Mouse (Mus musculus) adipocyte (in vitro differentiated cells): Measurements from ENCODE around the gene Tada2a.

Experiments
- DNase-seq: peaks from one replicate; pipeline ENCODE4 v3.0.0-alpha.2; 2016; ENCODE audit warnings: low spot score

The Tada2a gene

DNA sequence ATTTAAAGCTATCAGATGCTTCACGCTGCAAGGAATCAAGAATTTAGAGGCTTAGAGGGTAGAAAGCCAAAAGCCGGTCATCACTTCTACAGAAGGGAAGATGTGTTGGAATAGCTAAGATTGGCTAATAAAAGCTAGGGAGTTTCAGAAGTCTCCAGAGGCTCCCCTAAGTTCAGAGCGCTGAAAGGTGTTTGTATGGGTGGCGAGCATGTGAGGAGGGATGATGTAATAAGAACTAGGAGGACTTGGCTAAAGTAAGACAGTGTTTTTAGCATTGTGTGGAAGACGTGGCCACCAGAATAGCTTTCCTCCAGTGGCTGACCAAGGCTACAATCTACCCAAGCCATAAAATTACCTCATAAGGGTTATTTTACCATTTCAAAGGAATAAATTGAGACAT is 15.8 kb downstream of the Tada2a start:
- DNase-seq, result no peak

DNA sequence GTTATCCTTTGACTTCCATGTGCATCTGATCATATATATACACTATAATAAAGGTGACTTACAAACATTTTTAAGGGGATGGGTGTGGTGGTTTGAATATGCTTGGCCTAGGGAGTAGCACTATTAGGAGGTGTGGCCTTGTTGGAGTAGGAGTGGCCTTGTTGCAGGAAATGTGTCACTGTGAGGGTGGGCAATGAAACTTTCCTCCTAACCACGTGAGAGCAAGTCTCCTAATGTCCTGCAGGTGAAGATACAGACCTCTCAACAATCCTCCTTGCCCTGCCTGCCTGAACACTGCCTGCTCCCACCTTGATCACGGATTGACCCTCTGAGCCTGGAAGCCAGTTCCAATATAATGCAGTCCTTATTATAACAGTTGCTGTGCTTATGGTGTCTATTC is 22.3 kb downstream of the Tada2a start:
- DNase-seq, result no peak

DNA sequence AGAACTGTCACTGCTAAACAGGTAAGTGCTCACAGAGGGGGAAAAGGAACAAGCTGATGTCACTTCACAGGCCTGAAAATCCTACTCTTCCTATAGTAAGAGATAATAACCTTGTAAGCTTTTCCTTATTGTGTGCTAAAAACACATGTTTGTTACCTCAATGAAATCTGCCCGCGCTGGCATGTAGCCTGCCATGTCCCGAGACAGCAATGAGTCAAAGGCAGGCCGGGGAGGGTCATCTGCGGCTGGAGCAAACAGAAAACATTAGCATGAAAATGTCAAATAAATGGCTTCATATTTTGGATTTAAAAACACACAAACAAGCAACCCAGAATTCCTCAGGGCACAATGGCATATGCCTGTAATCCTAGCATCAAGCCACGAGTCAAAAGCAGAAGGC is 25.4 kb downstream of the Tada2a start:
- DNase-seq, result no peak

DNA sequence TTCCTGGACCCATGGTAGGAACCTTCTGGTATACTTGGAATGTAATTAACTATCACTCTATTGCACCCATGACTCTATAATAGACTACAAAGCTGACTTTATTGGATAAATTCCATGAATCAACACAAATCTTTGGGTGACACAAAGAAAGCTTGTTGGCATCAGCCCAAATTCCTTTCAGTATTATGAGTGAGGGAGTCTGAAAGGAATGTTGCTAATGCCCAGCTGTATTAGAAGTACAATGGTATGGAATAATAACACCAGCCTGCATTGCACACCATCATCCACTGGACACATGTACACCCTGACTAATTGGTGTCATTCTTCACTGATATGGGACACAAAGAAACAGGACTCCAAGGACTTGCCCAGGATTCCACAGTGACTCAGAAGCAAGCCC is 28.2 kb downstream of the Tada2a start:
- DNase-seq, result no peak

DNA sequence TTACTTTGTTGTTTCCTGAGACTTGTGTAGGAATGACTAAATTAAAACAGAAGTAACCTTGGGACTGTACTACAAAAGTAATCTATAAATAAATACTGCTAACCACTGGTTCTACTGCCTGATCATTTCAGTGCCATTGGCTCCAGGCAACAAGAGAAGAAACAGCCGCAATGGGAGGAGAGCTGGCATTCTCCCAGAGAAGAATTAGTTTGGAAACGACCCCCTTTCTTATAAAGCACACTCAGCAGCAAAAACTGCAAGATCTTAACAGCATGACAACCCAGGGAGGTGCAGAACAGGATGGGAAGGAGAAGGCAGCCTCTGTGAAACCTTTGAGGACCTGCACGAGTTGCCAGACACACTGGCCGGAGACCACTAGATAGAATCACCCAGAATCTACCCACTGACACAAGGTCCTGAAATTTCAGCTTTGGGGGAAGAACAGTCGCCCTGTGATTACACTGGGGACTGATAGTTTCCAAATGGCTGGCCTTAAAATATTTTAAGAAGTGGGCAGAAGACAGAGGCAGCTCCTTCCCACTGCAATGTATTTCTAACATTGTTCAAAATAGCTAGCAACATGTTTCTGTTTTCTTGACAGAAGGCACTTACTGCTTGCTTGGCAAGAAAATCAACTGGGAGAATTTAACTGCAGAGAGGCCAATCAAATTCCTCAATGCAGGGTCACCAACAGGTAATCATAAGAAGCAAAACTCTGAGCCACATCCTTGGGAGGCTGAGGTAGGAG is 32.0 kb downstream of the Tada2a start:
- DNase-seq, result no peak

DNA sequence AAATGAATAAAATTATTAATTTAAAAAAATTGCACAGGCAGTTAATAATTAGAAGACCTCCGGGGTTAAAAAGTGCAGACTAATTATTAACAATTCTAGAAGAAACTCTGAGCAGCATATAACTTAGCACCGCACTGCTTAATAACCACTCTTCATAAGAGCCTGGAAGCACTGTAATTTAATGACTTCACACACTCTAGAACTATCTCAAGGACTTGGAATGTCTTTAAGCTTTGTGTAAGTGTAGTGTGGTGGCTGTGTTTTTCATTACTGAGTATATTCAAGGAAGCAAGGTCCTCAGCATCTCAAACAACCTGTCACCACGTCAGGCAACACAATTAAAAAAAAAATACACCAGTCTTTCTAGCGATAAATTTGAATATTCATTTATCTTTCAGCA is 34.3 kb downstream of the Tada2a start:
- DNase-seq, result no peak

DNA sequence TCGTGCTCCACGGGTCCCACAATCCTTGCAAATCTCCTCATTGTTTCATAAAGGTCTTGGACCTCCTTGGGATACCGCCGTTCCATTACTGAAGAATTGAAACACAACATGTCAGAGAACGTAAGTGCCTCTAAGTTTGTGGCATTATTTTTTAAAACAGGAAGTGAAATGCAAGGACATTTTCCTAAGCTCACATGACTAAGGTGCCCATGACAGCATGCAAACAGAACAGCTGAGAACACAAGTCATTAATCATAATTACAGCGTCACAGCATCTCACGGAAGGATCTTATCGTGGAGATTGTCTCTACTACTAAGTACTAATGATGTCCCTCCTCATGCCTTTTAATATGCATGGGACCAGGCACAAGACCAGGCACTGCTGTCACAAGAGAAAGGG is 38.8 kb downstream of the Tada2a start:
- DNase-seq, result no peak

DNA sequence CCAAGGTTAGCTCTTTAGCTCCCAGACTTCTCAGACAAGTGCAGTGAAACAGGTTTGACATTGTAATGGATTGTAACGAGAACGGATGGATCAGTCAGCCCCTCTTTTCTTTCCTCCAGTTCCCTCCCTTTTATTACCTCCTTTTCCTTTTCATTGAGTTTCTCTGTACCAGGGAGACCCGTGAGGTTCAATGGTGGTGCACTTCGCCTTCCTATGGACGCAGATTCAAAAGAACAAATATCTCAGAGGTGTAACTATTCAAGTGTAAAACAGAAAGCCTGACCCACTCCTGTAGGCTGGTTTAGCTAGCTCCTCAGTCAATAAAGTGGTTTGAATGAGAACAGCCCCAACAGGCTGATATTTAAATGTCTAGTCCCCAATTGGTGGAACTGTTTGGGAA is 47.5 kb downstream of the Tada2a start:
- DNase-seq, result no peak

DNA sequence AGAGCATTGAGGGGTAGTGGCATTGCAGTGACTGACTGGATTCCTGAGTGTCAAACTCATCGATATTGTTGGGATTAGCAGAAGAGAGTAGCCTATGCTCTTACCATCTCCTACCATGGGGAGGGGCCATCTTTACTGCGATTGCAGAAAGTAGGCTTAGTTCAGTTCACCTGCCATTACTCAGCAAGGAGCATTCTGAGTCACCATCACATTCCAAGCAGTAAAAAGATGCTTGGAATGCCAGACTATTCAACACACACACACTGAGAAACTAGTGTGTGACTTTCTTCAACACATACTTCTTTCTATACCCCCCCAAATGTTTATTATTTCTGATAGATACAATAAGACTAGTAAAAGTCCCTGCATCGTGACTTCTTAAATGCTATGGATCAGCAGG is 49.1 kb downstream of the Tada2a start:
- DNase-seq, result no peak

DNA sequence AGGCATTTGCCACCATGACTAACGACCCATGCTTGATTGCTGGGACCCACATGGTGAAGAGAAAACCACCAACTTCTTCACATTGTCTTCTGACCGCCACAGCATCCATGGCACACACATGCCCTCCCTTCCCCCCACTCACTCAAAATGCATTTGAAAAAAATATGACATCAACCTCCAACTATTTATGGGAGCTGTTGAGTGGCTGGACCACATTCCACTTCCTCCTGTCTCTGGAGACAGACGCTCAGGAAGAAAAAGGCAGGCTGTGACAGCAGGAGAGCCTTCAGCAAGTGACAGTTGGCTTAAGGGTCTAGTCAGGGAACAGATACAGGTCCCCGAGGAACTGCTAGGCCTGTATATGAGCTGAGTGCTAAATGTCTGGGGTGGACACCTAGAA is 49.5 kb downstream of the Tada2a start:
- no peak for DNase-seq

DNA sequence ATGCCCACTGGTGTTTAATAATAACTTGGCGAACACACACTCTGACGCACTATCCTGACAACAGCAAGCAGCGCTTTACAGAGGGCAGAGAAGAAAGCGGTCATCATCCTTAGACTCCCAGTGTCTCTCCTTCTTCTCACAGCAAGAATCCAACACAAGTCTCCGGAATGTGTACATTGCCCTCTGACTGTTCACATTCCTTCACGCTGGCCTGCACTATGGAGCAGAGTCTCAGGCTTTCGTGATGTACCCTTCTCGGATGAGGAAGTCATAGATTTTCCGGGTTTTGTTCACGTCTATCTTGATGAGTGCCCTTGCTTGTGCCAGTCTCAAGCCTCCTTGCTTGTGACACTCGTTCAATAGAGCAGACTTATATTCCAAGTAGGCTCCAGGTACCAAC is 50.0 kb downstream of the Tada2a start:
- DNase-seq, result no peak

DNA sequence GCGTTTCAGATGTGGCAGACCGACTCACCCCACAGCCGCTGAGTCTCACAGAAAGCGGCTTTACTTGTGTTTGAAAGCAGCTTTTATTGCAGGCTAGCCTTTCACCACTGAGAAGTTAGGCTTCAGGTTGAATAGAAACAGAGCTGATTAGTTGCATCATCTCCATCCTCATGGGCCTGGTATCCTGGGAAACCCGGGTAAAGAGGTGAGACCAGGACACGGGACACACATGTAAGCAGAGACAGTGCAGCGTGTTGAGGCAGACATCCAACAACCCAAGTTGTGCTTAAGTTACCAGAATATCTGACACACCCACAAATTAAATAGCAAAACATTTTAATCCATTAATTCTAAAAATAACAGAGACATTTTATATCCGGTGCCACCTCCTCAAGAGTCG is 50.8 kb downstream of the Tada2a start:
- no peak for DNase-seq

DNA sequence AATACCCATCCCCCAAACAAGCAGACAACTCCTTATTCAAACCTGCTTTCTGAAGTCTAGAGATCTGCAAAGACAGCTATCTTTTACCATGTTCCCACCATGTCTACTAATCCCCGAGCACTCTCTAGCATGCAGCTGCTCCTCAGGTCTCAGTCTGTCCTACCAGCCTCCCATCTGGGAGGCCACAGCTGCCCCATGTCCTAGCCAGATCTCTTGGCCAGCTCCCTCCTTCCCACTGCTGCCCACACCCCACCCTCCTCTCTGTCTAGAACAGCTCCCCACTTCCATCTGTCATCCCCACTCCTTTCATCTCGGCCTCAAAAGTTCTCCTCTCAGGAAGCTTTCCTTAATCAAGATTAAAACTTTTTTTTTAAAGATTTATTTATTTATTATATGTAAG is 52.4 kb downstream of the Tada2a start:
- DNase-seq, result no peak

DNA sequence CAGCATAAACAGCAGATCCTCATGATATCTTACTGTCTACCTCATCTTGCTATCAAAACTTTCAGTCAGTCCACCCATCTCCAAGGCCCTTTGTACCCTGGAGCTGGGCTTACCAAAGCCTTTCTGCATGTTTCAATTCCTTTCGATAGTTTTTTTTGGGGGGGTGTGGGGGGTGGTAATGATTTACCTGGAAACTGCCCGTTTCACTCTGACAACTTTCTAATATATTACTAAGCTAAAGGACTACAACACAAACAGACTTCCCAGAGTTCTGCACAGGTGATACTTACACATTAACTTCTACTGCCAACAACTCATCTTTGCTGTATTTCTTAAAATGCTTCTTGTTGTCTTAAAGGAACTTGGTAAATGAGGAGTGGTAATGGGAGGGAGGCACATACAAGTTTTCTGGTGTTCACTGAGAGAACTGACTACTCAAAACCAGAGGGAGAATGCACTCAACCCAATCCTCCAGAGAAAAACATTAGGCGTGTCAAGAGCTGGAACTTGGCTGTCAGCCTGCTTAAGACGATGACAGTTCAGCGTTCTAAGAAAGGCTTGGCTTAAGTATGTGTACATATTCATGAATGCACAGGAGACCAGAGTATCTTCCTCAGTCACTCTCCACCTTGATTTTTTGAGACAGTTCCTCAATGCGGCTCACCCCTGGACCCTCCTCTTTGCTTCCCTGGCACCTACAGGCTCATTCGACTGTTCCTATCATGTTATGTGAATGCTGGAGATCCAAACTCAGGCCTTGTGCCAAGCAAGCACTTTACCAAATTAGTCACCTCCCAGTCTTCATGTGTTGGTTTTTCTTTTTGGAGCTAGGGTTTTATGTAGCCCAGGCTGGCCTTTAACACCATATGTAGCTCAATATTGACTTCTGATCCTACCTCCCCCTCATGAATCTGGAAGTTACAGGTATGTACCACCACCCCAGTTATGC is 55.3 kb downstream of the Tada2a start:
- DNase-seq, result peak; percentile 59

DNA sequence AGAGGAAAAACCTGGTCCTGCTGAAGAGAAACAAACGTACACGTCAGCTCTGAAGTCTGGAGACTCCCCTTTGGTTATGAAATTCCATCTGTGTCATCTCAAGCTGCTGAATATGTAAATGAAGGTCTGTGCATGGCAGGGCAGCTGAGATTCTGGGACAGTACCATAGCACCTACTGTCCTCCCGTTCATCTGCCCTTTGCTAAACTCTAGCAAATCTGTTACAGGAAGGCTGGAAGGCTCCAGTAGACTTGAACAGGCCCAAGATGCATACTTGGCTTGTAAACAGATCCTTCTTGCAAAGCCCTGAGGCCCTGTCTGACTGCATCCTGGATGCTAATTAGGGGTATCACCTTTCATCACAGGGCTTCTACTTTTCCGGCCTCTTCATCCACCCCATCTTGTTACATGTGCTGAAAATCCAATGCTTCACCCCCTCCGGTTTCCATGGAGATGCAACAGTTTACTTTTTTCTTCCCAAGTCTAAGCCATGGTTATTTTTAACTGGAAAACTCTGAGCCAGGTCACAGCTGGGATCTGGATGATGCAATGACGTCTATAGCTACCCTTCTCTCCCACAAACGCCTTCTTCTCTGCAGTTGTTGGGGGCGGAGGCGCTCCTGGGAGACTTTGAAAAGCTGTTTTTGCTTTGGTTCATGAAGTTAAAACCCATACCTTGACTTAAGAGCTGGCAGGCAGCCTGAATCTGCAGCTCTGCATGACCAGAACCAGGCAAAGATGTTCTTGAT is 56.3 kb downstream of the Tada2a start:
- DNase-seq, result peak; percentile 42

DNA sequence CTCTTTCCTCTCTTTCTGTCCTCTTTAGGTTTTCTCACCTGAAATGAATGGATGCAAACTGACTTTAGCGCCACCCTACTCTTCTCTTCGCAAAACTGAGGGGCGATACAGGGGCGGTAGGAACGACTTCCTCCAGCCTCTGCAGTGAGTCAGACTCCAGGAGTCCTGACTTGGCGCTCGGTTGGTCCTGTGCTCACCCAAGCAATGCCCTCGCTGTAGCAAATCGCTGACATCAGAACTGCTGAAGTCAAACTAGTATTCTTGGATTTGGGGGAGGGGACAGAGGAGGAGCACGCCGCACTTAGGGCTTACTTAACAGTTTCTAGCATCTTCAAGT is 60.4 kb downstream of the Tada2a start, which contains the start of gene Dusp14:
Gene Dusp14 (minus strand): TSS at position 228 of the 337 bp plus-strand sequence.
- DNase-seq, result no peak

DNA sequence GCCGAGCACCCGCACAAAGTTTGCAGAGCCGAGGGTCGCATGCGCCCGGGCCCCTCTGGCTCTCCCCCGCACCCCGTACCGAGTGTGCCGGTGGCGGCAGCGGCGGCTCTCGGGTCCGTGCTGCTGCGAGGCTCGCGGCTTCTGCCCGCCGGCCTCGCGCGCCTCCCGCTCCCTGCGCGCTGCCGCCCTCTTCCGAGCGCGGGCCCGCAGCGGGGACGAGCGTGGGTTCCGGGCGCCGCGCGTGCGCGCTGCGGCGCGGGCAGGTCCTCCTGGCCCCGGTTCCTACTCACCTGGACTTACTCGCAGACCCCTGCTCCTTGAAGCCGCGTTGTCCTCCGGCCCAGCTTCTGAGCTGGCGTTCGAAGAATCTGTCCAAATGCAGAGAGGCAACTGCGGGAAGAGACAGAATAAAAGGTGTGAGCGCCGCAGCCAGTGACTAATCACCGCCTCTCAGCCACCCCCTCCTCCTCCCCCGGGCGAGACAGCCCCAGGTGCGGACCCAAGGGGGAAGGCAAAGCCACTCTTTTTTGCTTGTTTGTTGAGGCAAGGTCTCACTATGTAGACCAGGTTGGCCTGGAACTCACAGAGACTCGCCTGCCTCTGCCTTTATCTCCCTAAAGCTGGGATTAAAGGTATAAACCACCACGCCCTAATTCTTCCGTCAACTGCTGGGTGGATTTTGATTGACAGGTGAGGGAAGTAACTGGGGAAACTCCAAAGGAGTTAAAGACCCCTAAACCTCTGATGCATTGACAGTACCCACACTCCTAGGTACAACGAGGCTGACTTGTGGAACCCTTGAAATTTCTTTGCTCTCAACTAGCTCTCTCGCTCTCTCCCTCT is 61.0 kb downstream of the Tada2a start:
- peak; percentile 21 for DNase-seq

DNA sequence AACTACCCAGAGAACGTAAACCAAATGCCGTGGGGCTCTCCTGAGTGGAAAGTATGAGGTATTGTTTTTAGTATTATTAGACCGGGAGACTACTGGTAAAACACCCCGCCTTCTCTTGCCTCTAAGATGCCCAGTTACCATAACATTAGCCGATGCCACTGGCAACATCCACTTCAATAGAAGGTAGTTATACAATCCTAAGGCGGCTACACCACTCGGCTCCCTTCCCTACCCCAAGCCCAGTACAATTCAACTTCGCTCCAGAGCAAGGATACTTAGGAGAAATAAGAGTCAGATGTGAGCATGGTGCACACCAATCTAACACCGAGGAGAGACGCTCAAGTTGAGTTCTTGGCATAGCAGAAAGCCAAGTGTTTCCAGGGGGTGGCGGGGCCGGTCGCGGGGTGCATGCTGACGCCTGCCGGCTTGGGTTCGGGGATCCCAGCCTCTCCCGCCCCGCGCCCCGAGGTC is 61.6 kb downstream of the Tada2a start:
- no peak for DNase-seq

DNA sequence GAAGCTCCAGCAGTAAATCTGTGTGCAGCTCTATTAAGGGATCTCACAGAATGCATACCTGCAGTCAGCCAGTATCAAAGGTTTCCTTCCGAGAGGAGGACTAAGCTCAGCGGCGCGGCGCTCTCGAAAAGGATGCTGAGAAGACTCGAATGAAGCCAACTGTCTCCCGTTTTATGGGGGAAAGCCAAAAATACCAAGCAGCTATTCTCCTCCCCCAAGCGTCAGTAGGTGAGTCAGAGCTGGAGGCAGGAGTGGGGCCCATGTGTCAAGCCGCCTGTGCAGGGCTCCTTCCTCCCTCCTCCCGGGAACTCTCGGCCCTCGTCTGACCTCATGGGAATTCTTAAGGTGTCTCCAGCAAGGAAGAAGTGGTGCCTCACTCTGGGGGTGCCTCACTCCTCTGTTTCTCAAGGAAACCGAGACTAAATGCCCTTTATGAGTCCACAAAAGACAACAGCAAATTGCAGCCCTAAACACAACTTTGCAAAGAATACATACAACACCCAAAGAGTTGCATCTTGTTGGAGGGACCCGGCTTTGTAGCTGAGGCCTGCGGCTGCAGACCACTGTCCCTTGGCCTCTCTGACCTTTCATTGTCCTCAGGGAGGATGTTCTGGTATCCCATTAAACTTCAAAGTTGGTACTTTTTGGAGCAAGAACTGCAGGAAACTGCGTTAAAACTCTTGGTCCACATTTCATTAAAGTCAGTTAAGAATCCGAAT is 62.3 kb downstream of the Tada2a start:
- peak; percentile 26 for DNase-seq

DNA sequence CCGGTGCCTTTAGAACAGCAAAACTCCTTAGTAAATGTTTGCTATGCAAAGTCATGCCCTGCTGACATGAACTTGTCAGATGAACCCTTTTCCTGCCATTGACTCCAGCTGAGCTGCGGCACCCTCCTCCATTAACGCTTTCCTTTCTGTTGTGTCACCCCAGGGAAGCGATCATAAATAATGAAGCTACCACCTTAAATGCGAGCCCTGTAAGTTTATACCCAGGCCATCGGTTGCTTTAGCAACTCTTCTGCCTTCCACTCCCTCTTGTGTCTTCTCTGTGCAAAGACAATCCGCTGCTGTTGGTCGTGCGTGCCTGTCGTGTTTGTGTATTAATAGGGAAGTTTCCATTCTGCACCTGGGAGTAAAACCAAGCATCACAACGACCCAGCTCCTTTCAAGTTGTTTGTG is 63.3 kb downstream of the Tada2a start:
- DNase-seq, result peak; percentile 31

DNA sequence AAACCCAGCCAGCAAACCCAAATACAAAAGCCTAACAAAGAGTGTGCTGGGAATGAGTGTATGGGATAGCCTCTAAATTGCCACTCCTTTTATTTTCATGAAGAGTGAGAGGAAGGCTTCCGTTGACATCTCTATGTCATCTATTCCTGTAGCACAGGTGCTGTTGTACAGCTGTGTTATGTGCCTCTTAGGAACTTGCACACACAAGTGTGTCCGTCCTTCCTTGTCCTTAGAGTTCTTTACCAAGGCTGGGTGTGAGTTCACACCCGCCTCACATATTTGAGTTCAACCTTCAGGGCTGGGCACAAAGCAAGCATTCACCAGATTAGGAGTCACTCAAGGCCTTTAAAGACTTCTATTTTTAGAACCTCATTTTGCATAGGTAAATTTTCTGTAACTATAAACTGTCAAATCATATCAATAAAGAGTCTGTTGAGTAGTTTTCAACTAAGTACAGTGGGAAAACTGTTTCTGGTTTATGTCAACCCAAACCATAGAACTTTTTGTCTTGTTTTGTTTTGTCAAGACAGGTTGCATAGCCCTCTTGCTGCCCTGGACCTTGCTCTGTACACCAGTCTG is 65.7 kb downstream of the Tada2a start:
- no peak for DNase-seq
